Mouse (Mus musculus): ENCODE measurements around the gene Ankrd61. TPM values are rescaled to one million over a fixed set of nuclear protein-coding genes. Genes with fewer than 3 reads are reported as not detected.

The Ankrd61 gene
- total RNA-seq (2021), result not detected

GRCm38 (mm10) chr5:143897635-143898330 lies at the start of gene Ankrd61:
Ankrd61 (minus strand) TSS chr5:143897685.
- intact Hi-C loops (cut with DNase I), result no loop called here
- DNase-seq, result no peak

- no peak for DNase-seq
- intact Hi-C loops (cut with DNase I), result no loop called here
These were observed 46.0 kb upstream of the Ankrd61 start for GRCm38 (mm10) chr5:143943231-143944125.

GRCm38 (mm10) chr5:143941588-143941987 lies 44.1 kb upstream of the Ankrd61 start:
- no peak for DNase-seq
- intact Hi-C loops (cut with DNase I), result no loop called here

- intact Hi-C loops (cut with DNase I), result no loop called here
- no peak for DNase-seq
These were observed 38.7 kb upstream of the Ankrd61 start for GRCm38 (mm10) chr5:143936156-143936555.

- no peak for DNase-seq
- intact Hi-C loops (cut with DNase I), result no loop called here
These were observed 36.4 kb upstream of the Ankrd61 start for GRCm38 (mm10) chr5:143933875-143934274.

GRCm38 (mm10) chr5:143933414-143933813 lies 35.9 kb upstream of the Ankrd61 start:
- no peak for DNase-seq
- intact Hi-C loops (cut with DNase I), result no loop called here

GRCm38 (mm10) chr5:143932831-143933230 lies 35.3 kb upstream of the Ankrd61 start, which contains the start of gene Rsph10b:
Rsph10b (plus strand) TSS chr5:143933035.
- DNase-seq, result no peak
- intact Hi-C loops (cut with DNase I), result no loop called here

GRCm38 (mm10) chr5:143931863-143932580 lies 34.5 kb upstream of the Ankrd61 start:
- intact Hi-C loops (cut with DNase I), result no loop called here
- DNase-seq, result no peak

- intact Hi-C loops (cut with DNase I), result no loop called here
These were observed 33.2 kb upstream of the Ankrd61 start for GRCm38 (mm10) chr5:143930656-143931055.

GRCm38 (mm10) chr5:143929291-143929690 lies 31.8 kb upstream of the Ankrd61 start:
- no peak for DNase-seq
- intact Hi-C loops (cut with DNase I), result no loop called here

More at GRCm38 (mm10) chr5:143930656-143931055, 33.2 kb upstream of the Ankrd61 start:
- DNase-seq, result no peak

- intact Hi-C loops (cut with DNase I), result no loop called here
- DNase-seq, result no peak
These were observed 30.4 kb upstream of the Ankrd61 start, which contains the start of gene Gm42421 for GRCm38 (mm10) chr5:143927875-143928274. Gm42421 (plus strand) TSS chr5:143928175.

GRCm38 (mm10) chr5:143924781-143925452 lies 27.4 kb upstream of the Ankrd61 start:
- intact Hi-C loops (cut with DNase I), result no loop called here
- DNase-seq, result no peak

GRCm38 (mm10) chr5:143918120-143918519 lies 20.6 kb upstream of the Ankrd61 start:
- intact Hi-C loops (cut with DNase I), result no loop called here
- no peak for DNase-seq

GRCm38 (mm10) chr5:143917418-143917817 lies 19.9 kb upstream of the Ankrd61 start:
- peak; percentile 55 to 60 for DNase-seq
- intact Hi-C loops (cut with DNase I), result loop anchor here (2.0 kb wide), 1 partner anchor 185 kb away; the partner anchor contains the start of gene Usp42

- no peak for DNase-seq
- intact Hi-C loops (cut with DNase I), result loop anchor here (2.0 kb wide), 1 partner anchor 183 kb away; the partner anchor contains the start of gene Usp42
These were observed 18.7 kb upstream of the Ankrd61 start for GRCm38 (mm10) chr5:143916221-143916620.

GRCm38 (mm10) chr5:143909417-143910400 lies 12.2 kb upstream of the Ankrd61 start, which contains the start of the genes Aimp2 and Pms2:
Aimp2 (minus strand) TSS chr5:143909847.
Pms2 (plus strand) TSS chr5:143909964.
- peak; percentile 92 to 94 for DNase-seq
- intact Hi-C loops (cut with DNase I), result loop anchor here (5.0 kb wide), 1 partner anchor 342 kb away; no protein-coding TSS in a partner anchor

- intact Hi-C loops (cut with DNase I), result no loop called here
- DNase-seq, result no peak
These were observed 11.4 kb upstream of the Ankrd61 start for GRCm38 (mm10) chr5:143908926-143909325.

GRCm38 (mm10) chr5:143906429-143906828 lies 8.9 kb upstream of the Ankrd61 start:
- intact Hi-C loops (cut with DNase I), result no loop called here
- no peak for DNase-seq

- DNase-seq, result no peak
- intact Hi-C loops (cut with DNase I), result no loop called here
These were observed 6.3 kb upstream of the Ankrd61 start for GRCm38 (mm10) chr5:143903813-143904212.
